Mouse (Mus musculus) natural killer cell, adult 2 months (primary cell): ENCODE results near the gene Mrvi1.

Experiments
- DNase-seq, 2 experiments: peaks; one replicate each; pipeline ENCODE4 v3.0.0; 2022; ENCODE audit warnings: low spot score in 2 of 2

Mrvi1 gene

DNA sequence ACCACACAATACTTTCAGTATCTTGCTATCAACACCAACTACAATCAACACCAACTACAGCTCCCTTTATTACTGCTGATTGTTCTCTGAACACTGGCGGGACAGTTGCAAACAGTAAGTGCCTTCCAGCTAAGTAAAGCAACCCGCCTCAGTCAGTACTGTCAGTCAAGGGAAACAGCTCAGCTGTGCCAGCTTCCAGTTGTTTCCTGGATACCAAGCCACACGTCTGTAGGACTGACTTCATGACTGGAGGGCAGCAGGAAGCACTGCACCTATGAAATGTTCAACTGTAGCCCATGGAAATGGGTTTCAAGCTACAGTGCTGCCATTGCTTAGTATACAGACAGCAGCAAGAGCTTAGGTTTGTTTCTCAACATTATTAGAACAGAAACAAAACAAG, 147.7 kb downstream of the Mrvi1 start:
- no peak for DNase-seq

- DNase-seq = no peak
Observed at GRCm38 (mm10) chr7:110834018-110834417, 148.2 kb downstream of the Mrvi1 start.

DNA sequence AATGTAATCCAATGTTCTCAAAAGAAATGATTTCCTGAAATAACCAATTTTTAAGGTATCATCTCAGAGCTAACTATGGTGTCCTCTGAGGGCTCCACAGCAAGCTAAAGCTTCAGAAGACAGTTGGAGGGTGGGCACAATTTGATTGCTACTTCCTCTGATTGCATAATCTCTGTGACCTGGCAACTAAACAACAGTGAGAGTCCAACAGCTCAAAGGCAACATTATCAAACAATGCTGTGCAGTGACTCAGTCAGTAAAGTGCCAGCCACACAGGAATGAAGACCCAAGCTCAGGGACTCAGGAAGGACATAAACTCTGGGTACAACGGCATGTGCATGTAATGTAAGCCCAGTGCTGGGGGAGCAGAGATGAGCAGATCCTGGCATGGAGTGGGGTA, 149.2 kb downstream of the Mrvi1 start:
- no peak for DNase-seq

DNA sequence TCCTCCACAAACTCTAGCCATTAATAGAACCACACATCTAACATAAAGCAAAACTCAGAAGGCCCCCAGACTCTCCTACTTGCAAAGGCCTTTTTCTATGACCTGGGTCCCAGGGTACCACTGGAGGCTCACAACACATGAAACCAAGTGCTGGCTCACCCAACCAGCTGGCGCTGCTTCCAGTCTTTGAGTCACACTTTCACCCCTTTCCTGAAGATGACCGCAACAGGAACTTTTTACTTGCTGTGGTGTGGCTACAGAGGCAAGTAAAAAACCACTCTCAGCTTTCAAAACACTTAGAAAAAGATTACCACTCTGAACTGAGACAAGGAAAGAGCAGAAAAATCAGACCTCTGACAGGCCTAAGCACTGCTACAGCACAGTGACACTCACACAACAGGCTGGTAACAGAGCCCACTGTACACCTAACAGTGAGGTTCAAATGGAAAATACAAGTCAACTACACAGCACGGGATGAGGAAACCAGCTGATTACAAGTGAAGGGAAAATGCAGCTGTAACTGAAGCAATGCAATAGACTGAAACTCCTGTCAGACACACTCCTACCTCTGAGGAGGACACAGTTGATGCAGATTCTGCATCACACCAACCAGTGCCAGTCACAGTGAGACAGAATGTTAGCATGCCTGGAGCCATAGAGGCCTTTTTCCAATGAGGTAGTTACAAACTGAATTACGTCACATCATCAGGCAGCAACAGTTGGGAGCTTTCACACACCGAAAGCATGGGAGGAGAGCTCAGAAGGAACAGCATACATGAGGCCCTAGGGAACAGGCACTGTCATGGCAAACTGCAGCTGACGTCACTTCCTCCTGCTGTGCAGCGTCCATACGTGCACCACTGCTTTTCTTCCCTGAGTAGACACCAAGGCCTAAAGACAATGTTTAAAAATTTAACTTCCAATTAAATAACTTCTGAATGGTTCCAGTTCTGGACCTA, 158.0 kb downstream of the Mrvi1 start:
- DNase-seq = no peak

DNA sequence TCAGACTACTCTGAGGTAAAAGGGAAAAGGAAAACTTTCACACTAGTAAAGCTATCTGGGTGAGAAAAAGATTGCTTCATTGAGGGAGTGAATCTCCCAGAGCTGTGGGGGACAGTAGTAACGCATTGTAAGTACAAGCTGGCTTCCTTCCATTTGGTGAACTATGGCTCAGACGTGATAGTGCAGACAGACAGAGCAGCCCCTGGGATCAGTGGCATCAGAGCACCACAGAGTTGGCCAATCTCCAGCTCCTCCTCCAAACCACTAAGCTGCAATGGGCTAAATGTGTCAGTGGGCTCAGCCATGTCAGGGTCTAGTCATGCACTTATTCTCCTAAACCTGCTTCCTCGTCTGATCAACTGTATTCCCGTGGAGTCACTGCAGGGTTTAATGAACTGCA, 158.7 kb downstream of the Mrvi1 start:
- DNase-seq = no peak

DNA sequence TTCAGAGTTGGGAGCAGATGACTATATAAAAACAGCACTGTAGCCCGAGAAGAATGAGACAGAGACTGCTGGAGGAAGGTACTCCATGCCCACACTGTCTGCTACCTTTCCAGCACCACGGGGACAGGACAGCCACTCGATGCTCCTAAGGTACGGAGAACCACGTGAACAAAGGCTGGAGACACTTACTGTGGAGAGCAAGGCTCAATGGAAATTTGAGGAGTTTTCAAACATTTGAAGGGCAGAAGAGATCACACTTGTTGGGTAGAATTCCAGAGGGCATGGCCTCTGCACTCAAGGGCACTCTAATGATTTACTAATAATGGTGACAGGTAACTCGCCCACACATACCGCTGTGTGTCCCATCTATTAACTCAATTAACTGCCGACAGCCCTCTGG, 159.2 kb downstream of the Mrvi1 start:
- no peak for DNase-seq

GRCm38 (mm10) chr7:110822055-110822454, 160.2 kb downstream of the Mrvi1 start:
- no peak for DNase-seq

- DNase-seq = no peak
Observed at GRCm38 (mm10) chr7:110821653-110822052, 160.6 kb downstream of the Mrvi1 start.

DNA sequence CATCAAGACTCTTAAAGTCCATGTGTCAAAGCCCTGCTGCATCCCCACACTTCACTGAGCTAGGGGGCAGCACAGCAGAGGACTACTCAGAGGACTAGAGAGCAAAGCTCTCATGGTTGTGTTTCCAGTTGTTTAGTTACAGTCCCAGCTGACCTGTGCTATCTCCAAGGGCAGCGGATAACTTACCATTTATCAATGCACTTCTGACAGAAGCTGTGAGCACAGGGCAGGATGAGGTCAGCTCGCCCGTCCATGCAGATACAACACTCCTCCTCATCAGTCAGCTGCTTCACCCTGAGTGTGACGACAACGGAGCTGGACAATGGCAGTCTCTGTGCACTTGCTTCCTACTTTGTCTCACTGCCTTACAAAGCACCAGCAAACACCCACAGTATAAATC, 161.2 kb downstream of the Mrvi1 start:
- DNase-seq = no peak

GRCm38 (mm10) chr7:110818787-110819350, 163.4 kb downstream of the Mrvi1 start:
- no peak for DNase-seq
